Mouse (Mus musculus): ENCODE results near the gene Ssu72. TPM values are rescaled to one million over a fixed set of nuclear protein-coding genes. Genes with fewer than 3 reads are reported as not detected.
A peak's percentile ranks its signal among the peaks of the same experiment; 100 is the strongest.

The Ssu72 gene
- total and polyA plus RNA-seq, 3 experiments: 43.6 to 51.7 (median 51.6) TPM

DNA sequence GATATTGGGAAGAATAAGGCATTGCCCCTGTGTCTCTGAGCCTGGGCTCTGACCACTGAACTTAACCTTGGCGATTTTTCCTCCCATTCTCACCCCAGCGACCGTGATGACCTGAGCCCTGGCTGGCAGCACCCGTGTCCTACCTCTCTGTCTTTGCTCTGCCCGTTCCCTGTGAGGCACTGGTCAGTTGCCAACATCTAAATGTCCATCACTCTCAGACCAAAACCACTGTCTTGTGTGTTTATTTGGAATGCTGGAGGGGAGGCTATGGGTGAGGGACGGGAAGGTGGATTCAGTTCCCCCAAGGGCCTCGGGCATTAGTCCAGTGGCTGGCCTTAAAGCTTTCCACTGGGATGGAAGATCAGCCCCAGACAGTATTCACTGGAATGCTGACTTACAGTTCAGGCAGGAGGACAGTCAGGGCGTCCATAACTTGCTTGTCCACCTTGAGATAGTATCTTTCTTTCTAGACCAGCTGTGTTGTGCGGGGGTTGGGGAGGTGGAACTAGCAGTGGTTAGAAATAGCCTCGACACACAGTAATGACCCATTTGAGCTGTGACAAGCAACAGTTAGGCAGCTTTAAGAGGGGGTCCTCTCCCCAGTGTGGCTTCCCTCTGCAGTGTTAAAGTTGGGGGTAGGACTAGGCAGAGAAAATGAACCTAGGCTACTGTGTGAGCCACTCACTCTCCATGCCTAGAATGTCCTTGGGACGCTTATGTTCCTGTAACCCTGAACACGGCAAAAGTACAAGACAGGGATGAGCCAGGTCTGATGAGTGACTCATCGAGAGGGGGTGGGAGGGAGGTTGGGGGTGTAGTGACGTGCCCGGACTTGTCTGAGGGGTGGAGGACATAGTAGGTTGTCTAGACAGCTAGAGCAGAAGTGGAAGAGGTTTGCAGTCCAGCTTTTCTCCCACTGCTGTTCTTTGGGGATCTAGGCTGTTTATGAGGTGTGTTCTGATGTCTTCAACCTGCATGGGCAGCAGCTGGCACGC, 8.0 kb upstream of the Ssu72 start:
- Histone ChIP-seq H3K27ac (no peak overlapping the region), H3K36me3 (ENCODE audit: control insufficient read depth, insufficient read depth, low read length) (no peaks in the 10 kb centered on the region), H3K9ac (ENCODE audit: low read depth, low read length) (no peak overlapping the region), H3K27me3 (ENCODE audit: control insufficient read depth, insufficient read depth, low read length) (no peaks in the 10 kb centered on the region), H3K79me2 (replicated peaks; ENCODE audit: control insufficient read depth, insufficient read depth, low read length) (no peaks in the 10 kb centered on the region), H3K4me1 (ENCODE audit: control insufficient read depth, insufficient read depth, low read length) (no peaks in the 10 kb centered on the region), H3K4me3 (no peak overlapping the region)
- no peak for DNase-seq
- intact Hi-C loops (cut with DNase I): no loop called here
- no peak for TF ChIP-seq CTCF (IDR thresholded peaks at IDR 0.05)
- no peak for TF ChIP-seq POLR2A (IDR thresholded peaks at IDR 0.05; ENCODE audit: insufficient read depth, low read depth, low read length)
- TF ChIP-seq EP300 (IDR thresholded peaks at IDR 0.05; ENCODE audit: insufficient read depth, low read depth, low read length): no peak
- WGBS: 63% methylated on average over 16 of the region's 16 CpGs

DNA sequence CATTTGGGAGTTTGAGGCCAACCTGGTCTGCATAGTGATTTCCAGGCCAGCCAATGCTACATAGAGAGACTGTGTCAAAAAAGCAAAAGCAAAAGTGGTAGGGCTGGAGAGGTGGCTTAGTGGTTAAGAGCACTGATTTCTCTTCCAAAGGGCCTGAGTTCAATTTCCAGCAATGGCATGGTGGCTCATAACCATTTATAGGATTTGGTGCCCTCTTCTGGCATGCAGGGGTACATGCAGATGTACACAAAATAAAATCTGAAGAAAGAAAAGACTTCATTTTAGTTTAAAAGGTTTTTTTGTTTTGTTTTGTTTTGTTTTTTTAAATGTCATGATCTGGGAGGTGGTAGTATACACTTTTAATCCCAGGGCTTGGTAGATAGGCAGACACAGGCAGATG, 4.2 kb upstream of the Ssu72 start:
- Histone ChIP-seq H3K9ac (ENCODE audit: low read depth, low read length) (no peak overlapping the region), H3K4me3 (no peak overlapping the region), H3K79me2 (replicated peaks; ENCODE audit: control insufficient read depth, insufficient read depth, low read length) (peaks cover 3% of the 10 kb centered on the region), H3K27me3 (ENCODE audit: control insufficient read depth, insufficient read depth, low read length) (no peaks in the 10 kb centered on the region), H3K36me3 (ENCODE audit: control insufficient read depth, insufficient read depth, low read length) (no peaks in the 10 kb centered on the region), H3K27ac (no peak overlapping the region), H3K4me1 (ENCODE audit: control insufficient read depth, insufficient read depth, low read length) (peaks cover 1% of the 10 kb centered on the region; the same call in 1 of the 2 replicates)
- no peak for DNase-seq
- intact Hi-C loops (cut with DNase I): loop anchor here (5.0 kb wide), 2 partner anchors 33 to 218 kb away; partner anchors contain the start of gene Mib2
- TF ChIP-seq CTCF (IDR thresholded peaks at IDR 0.05) (peak; percentile 80), POLR2A (IDR thresholded peaks at IDR 0.05; ENCODE audit: insufficient read depth, low read depth, low read length) (no peak)

DNA sequence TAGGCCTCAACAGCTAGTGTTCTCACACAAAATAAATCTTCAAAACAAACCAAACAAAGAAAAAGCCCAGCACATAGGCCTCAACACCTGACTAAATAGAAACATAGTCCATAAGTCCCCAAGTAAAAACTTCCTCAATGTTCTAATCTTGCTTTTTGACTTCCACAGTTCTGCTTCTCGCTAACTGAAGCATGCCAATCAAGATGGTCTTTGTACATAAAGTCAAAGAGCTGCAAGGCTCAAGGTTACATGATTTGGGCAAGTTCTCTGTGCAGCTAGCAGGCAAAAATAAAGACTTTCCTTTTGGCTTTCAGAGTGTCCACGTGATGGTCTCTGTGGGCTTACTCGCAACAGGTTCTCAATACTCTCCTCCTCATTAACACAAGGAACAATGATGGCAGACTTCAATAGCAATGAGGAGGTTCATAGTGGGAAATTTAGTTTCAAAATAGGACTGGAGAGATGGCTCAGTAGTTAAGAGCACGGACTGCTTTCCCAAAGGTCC, 1.1 kb upstream of the Ssu72 start:
- H3K27ac ChIP-seq: no peak overlapping the region
- peaks cover 8% of the 10 kb centered on the region for H3K36me3 ChIP-seq (ENCODE audit: control insufficient read depth, insufficient read depth, low read length)
- DNase-seq: no peak
- peaks cover 3% of the 10 kb centered on the region for H3K4me1 ChIP-seq (ENCODE audit: control insufficient read depth, insufficient read depth, low read length)
- no peaks in the 10 kb centered on the region for H3K27me3 ChIP-seq (ENCODE audit: control insufficient read depth, insufficient read depth, low read length)
- TF ChIP-seq CTCF (IDR thresholded peaks at IDR 0.05): no peak
- TF ChIP-seq EP300 (IDR thresholded peaks at IDR 0.05; ENCODE audit: insufficient read depth, low read depth, low read length): no peak
- TF ChIP-seq POLR2A (IDR thresholded peaks at IDR 0.05; ENCODE audit: insufficient read depth, low read depth, low read length): no peak
- intact Hi-C loops (cut with DNase I): loop anchor here (5.0 kb wide), 2 partner anchors 36 to 221 kb away; partner anchors contain the start of gene Mib2
- 95% methylated on average over 4 of the region's 4 CpGs for WGBS
- no peak overlapping the region for H3K4me3 ChIP-seq
- H3K9ac ChIP-seq (ENCODE audit: low read depth, low read length): no peak overlapping the region
- peaks cover 7% of the 10 kb centered on the region for H3K79me2 ChIP-seq (replicated peaks; ENCODE audit: control insufficient read depth, insufficient read depth, low read length)

DNA sequence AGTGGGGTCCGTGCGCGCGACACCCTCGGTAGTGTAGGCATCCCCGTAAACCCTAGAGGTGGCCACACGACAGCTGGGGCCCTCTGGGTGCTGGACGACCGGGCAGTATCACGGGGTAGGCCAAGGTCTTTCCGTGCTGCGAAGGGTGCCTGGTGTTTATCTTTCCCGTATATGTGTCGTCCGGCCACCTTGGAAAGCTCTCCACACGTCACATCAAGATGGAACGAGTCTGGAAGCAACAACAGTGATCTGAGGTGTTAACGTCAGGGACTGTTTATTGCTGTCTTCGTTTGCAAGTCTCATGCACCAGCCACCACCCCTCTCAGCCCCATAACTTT, 961 bp downstream of the Ssu72 start:
- no peak for TF ChIP-seq POLR2A (IDR thresholded peaks at IDR 0.05; ENCODE audit: insufficient read depth, low read depth, low read length)
- TF ChIP-seq CTCF (IDR thresholded peaks at IDR 0.05): no peak
- H3K79me2 ChIP-seq (replicated peaks; ENCODE audit: control insufficient read depth, insufficient read depth, low read length): peaks cover 7% of the 10 kb centered on the region
- H3K27me3 ChIP-seq (ENCODE audit: control insufficient read depth, insufficient read depth, low read length): no peaks in the 10 kb centered on the region
- H3K4me1 ChIP-seq (ENCODE audit: control insufficient read depth, insufficient read depth, low read length): peaks cover 7% of the 10 kb centered on the region
- H3K27ac ChIP-seq: peak overlapping the region; percentile 96
- intact Hi-C loops (cut with DNase I): loop anchor here (5.0 kb wide), 1 partner anchor 78 kb away; no protein-coding TSS in a partner anchor
- peaks cover 19% of the 10 kb centered on the region for H3K36me3 ChIP-seq (ENCODE audit: control insufficient read depth, insufficient read depth, low read length)
- H3K4me3 ChIP-seq: peak overlapping the region; percentile 95
- under 1% methylated on average over 19 of the region's 19 CpGs for WGBS
- H3K9ac ChIP-seq (ENCODE audit: low read depth, low read length): peak overlapping the region; percentile 89
- DNase-seq: no peak

DNA sequence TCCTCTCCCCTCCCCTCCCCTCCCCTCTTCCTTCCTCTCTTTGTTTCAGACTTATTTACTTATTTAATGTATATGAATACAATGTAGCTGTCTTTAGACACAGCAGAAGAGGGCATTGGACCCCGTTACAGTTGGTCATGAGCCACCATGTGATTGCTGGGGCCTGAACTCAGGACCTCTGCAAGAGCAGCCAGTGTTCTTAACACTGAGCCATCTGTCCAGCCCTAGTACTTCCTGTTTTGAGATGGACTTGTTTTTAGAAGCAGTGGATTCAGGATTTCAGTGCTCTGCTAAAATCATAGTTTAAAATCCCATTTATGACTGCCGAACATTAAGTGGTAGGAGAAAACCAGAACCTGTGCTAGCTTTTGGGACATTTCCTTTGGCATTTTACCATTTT, 4.0 kb downstream of the Ssu72 start:
- Histone ChIP-seq H3K36me3 (ENCODE audit: control insufficient read depth, insufficient read depth, low read length) (peaks cover 36% of the 10 kb centered on the region), H3K79me2 (replicated peaks; ENCODE audit: control insufficient read depth, insufficient read depth, low read length) (peaks cover 10% of the 10 kb centered on the region), H3K27ac (peak overlapping the region; percentile 6; the same call in 1 of the 2 replicates), H3K27me3 (ENCODE audit: control insufficient read depth, insufficient read depth, low read length) (no peaks in the 10 kb centered on the region), H3K4me1 (ENCODE audit: control insufficient read depth, insufficient read depth, low read length) (peaks cover 12% of the 10 kb centered on the region), H3K9ac (ENCODE audit: low read depth, low read length) (no peak overlapping the region), H3K4me3 (no peak overlapping the region)
- DNase-seq: no peak
- intact Hi-C loops (cut with DNase I): loop anchor here (5.0 kb wide), 1 partner anchor 81 kb away; no protein-coding TSS in a partner anchor
- TF ChIP-seq POLR2A (IDR thresholded peaks at IDR 0.05; ENCODE audit: insufficient read depth, low read depth, low read length) (no peak), EP300 (IDR thresholded peaks at IDR 0.05; ENCODE audit: insufficient read depth, low read depth, low read length) (no peak), CTCF (IDR thresholded peaks at IDR 0.05) (no peak)
- 37% methylated on average over 2 of the region's 2 CpGs for WGBS

DNA sequence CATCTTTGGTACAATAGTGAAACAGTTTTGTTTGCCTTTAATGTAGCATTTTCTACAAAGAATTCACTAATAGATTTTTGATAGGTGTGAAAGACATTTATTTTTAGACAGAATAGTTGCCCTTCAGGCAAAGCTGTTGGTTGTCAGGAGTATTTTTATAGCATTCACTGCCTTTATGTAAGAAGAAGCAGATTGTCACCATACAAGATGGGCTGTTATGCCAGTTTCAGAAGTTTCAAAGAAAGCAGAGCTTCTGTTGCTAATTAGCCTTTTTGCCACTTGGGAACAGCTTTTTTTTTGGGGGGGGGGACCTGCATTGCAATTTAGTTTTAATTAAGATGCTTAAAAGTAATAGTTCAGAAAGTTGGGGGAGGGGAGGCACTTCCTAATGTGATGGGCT, 4.4 kb downstream of the Ssu72 start:
- H3K27ac ChIP-seq: peak overlapping the region; percentile 6; the same call in 1 of the 2 replicates
- intact Hi-C loops (cut with DNase I): loop anchor here (5.0 kb wide), 1 partner anchor 82 kb away; no protein-coding TSS in a partner anchor
- TF ChIP-seq EP300 (IDR thresholded peaks at IDR 0.05; ENCODE audit: insufficient read depth, low read depth, low read length): no peak
- TF ChIP-seq POLR2A (IDR thresholded peaks at IDR 0.05; ENCODE audit: insufficient read depth, low read depth, low read length): no peak
- no peak for TF ChIP-seq CTCF (IDR thresholded peaks at IDR 0.05)
- peaks cover 38% of the 10 kb centered on the region for H3K36me3 ChIP-seq (ENCODE audit: control insufficient read depth, insufficient read depth, low read length)
- H3K4me3 ChIP-seq: no peak overlapping the region
- H3K27me3 ChIP-seq (ENCODE audit: control insufficient read depth, insufficient read depth, low read length): no peaks in the 10 kb centered on the region
- DNase-seq: no peak
- H3K79me2 ChIP-seq (replicated peaks; ENCODE audit: control insufficient read depth, insufficient read depth, low read length): peaks cover 12% of the 10 kb centered on the region
- H3K9ac ChIP-seq (ENCODE audit: low read depth, low read length): no peak overlapping the region
- peaks cover 12% of the 10 kb centered on the region for H3K4me1 ChIP-seq (ENCODE audit: control insufficient read depth, insufficient read depth, low read length)

All from heart, adult 2 months (tissue).